9 mouse cellular contexts compared by ENCODE assay signal in genomic region chr12:87148136-87148535, GRCm38 (mm10). TPM values are rescaled to one million over a fixed set of nuclear protein-coding genes. Genes with fewer than 3 reads are reported as not detected.
DNase-seq lines count a peak whose midpoint lies in the region; ATAC-seq and TF ChIP-seq lines count a peak whose summit lies in the region.
"Had no signal": no experiment of that assay in that cellular context is flagged by ENCODE, and none has a peak within 500 bp of the region (broad histone marks: within the 10 kb centered on the region; RNA-seq: fewer than 3 reads in every experiment).

No protein-coding gene starts in this region.

- H3K4me2 ChIP-seq in heart, embryonic 14.5 days (ENCODE audit: low read length): peak overlapping the region; percentile 67

- H3K27ac ChIP-seq in heart, embryonic 14.5 days (replicated peaks in 1 of 2; ENCODE audit: control insufficient read depth in 1 of 2, insufficient read depth in 1 of 2, low read depth in 2 of 2, low read length in 2 of 2): peak overlapping the region; percentile 88 to 95
- peak overlapping the region; percentile 26 for H3K27ac ChIP-seq in cortical plate, adult 2 months (ENCODE audit: insufficient read depth, low read length)
- H3K27ac ChIP-seq in kidney, adult 2 months (ENCODE audit: insufficient read depth, low read depth, low read length): peak overlapping the region; percentile 93

- no peak for DNase-seq in heart, adult 11 months
- DNase-seq in kidney, adult 2 months: peak; percentile 73
- no peak for DNase-seq in spleen, postnatal 36 days (ENCODE audit: low spot score in 2 of 2)
- no peak for DNase-seq in right cerebral cortex, postnatal 25 days

- no peak for TF ChIP-seq CTCF in cortical plate, adult 2 months (IDR thresholded peaks at IDR 0.05; ENCODE audit: extremely low read depth, insufficient read depth, low read length)
- no peak for TF ChIP-seq CTCF in kidney, adult 2 months (conservative IDR thresholded peaks at IDR 0.05; ENCODE audit: insufficient read depth, insufficient read length, low read depth, low read length)

- H3K4me1 ChIP-seq in heart, embryonic 14.5 days (ENCODE audit: control insufficient read depth in 2 of 2, insufficient read depth in 2 of 2, low read length in 2 of 2): peaks cover 0 to 8% of the 10 kb centered on the region in 2 experiments; a peak in 3 of 4 replicates
- H3K4me1 ChIP-seq in cortical plate, adult 2 months (ENCODE audit: control insufficient read depth, insufficient read depth, low read length): peaks cover 2% of the 10 kb centered on the region; the same call in 1 of the 2 replicates
- no peaks in the 10 kb centered on the region for H3K4me1 ChIP-seq in kidney, adult 2 months (ENCODE audit: control insufficient read depth, insufficient read depth, low read length)

- H3K4me3 ChIP-seq in heart, embryonic 14.5 days (ENCODE audit: control insufficient read depth in 1 of 2, insufficient read depth in 1 of 2, low read depth in 1 of 2, low read length in 2 of 2): peak overlapping the region; percentile 64 to 97
- H3K4me3 ChIP-seq in cortical plate, adult 2 months (ENCODE audit: insufficient read depth, low read length): peak overlapping the region; percentile 70
- H3K4me3 ChIP-seq in kidney, adult 2 months (ENCODE audit: insufficient read depth, low read depth, low read length): peak overlapping the region; percentile 91

- H3K9ac ChIP-seq in heart, embryonic 14.5 days (ENCODE audit: low read length): peak overlapping the region; percentile 86

- no peaks in the 10 kb centered on the region for H3K27me3 ChIP-seq in heart, embryonic 14.5 days (ENCODE audit: control insufficient read depth, insufficient read depth, low read length)
- H3K27me3 ChIP-seq in kidney, adult 2 months (replicated peaks; ENCODE audit: control insufficient read depth, insufficient read depth, low read length): no peaks in the 10 kb centered on the region

- no peak for TF ChIP-seq POLR2A in cortical plate, adult 2 months (IDR thresholded peaks at IDR 0.05; ENCODE audit: extremely low read depth, insufficient read depth, low read length)
- no peak for TF ChIP-seq POLR2A in kidney, adult 2 months (IDR thresholded peaks at IDR 0.05; ENCODE audit: low read depth, low read length)

- peaks cover 11% of the 10 kb centered on the region; the same call in 1 of the 2 replicates for H3K9me3 ChIP-seq in heart, embryonic 14.5 days (ENCODE audit: control insufficient read depth, low read length)

- no peaks in the 10 kb centered on the region for H3K36me3 ChIP-seq in heart, embryonic 14.5 days (ENCODE audit: control insufficient read depth, insufficient read depth, low read length)
- no peaks in the 10 kb centered on the region for H3K36me3 ChIP-seq in kidney, adult 2 months (ENCODE audit: control insufficient read depth, insufficient read depth, low read length)

- 25% methylated on average over 15 of the region's 15 CpGs for WGBS in heart, embryonic 14.5 days
- 5% methylated on average over 15 of the region's 15 CpGs for WGBS in kidney, adult 2 months

- ATAC-seq in heart, embryonic 14.5 days (ENCODE audit: insufficient number of reproducible peaks, insufficient read depth, low FRiP score, low read depth): no peak
- peak; percentile 3; the same call in 1 of the 2 replicates for ATAC-seq in megakaryocyte, adult 5-6 weeks (ENCODE audit: poor library complexity, severe bottlenecking)
- no peak for ATAC-seq in cerebellum, adult (ENCODE audit: insufficient number of reproducible peaks, low FRiP score, low TSS enrichment)

RNA-seq across cellular contexts. Expression of gene Pomt2, which starts 0.4 kb away (rescaled TPM):
- 13.5 and 14.1 TPM in 2 replicates for polyA plus RNA-seq in heart, embryonic 14.5 days (2014; fragmentation: Nextera tagmentation; extraction: Ambion mirVana)
- 19.0 and 19.3 TPM in 2 replicates for polyA plus RNA-seq in cortical plate, adult 2 months (2012; rRNA removed)
- 15.9 and 20.9 TPM in 2 replicates for polyA plus RNA-seq in kidney, adult 2 months (2012; rRNA removed)
- 3.6 and 3.9 TPM in 2 replicates for total RNA-seq in megakaryocyte, adult 5-6 weeks (2015)
- 3.1 and 3.3 TPM in 2 replicates for total RNA-seq in megakaryocyte, adult 5-6 weeks (2017)

RNA-seq across cellular contexts. Expression of gene Gstz1, which starts 1.2 kb away (rescaled TPM):
- 39.3 and 42.7 TPM in 2 replicates for polyA plus RNA-seq in heart, embryonic 14.5 days (2014; fragmentation: Nextera tagmentation; extraction: Ambion mirVana)
- 93.6 and 96.5 TPM in 2 replicates for polyA plus RNA-seq in cortical plate, adult 2 months (2012; rRNA removed)
- polyA plus RNA-seq in kidney, adult 2 months (2012; rRNA removed): 427 and 440 TPM in 2 replicates
- 9.7 and 10.6 TPM in 2 replicates for total RNA-seq in megakaryocyte, adult 5-6 weeks (2015)
- 8.5 and 11.6 TPM in 2 replicates for total RNA-seq in megakaryocyte, adult 5-6 weeks (2017)

RNA-seq across cellular contexts. Expression of gene Ngb, which starts 45.8 kb away (rescaled TPM):
- polyA plus RNA-seq in heart, embryonic 14.5 days (2014; fragmentation: Nextera tagmentation; extraction: Ambion mirVana): 0.27 and 0.28 TPM in 2 replicates
- 8.9 and 9.5 TPM in 2 replicates for polyA plus RNA-seq in cortical plate, adult 2 months (2012; rRNA removed)
- polyA plus RNA-seq in kidney, adult 2 months (2012; rRNA removed): 1.4 and 1.7 TPM in 2 replicates
- total RNA-seq in megakaryocyte, adult 5-6 weeks (2015): not detected in 2 replicates
- not detected in 2 replicates for total RNA-seq in megakaryocyte, adult 5-6 weeks (2017)
- total RNA-seq: neutrophil, adult 5-6 weeks had no signal

RNA-seq across cellular contexts. Expression of gene Samd15, which starts 51.4 kb away (rescaled TPM):
- 0.55 and 0.89 TPM in 2 replicates for polyA plus RNA-seq in heart, embryonic 14.5 days (2014; fragmentation: Nextera tagmentation; extraction: Ambion mirVana)
- 2.8 and 3.4 TPM in 2 replicates for polyA plus RNA-seq in cortical plate, adult 2 months (2012; rRNA removed)
- 0.12 TPM in 1 of 2 replicates, not detected in the other for polyA plus RNA-seq in kidney, adult 2 months (2012; rRNA removed)
- 0.18 and 0.22 TPM in 2 replicates for total RNA-seq in megakaryocyte, adult 5-6 weeks (2015)
- 0.11 and 1.2 TPM in 2 replicates for total RNA-seq in megakaryocyte, adult 5-6 weeks (2017)

RNA-seq across cellular contexts. Expression of gene Tmed8, which starts 52.1 kb away (rescaled TPM):
- polyA plus RNA-seq in heart, embryonic 14.5 days (2014; fragmentation: Nextera tagmentation; extraction: Ambion mirVana): 1.8 and 2.5 TPM in 2 replicates
- polyA plus RNA-seq in cortical plate, adult 2 months (2012; rRNA removed): 20.5 and 21.5 TPM in 2 replicates
- 6.7 and 7.1 TPM in 2 replicates for polyA plus RNA-seq in kidney, adult 2 months (2012; rRNA removed)
- 7.1 and 7.9 TPM in 2 replicates for total RNA-seq in megakaryocyte, adult 5-6 weeks (2015)
- total RNA-seq in megakaryocyte, adult 5-6 weeks (2017): 8.7 and 10.8 TPM in 2 replicates

Comparison
In these comparisons a context has a peak if more than half of its experiments do, and no peak if none do; other contexts are left out.
1. H3K27ac ChIP-seq: peak in every context shown above with its lines; median percentile 93 in kidney, adult 2 months; 92 in heart, embryonic 14.5 days; 26 in cortical plate, adult 2 months.